Mouse (Mus musculus): ENCODE measurements around the gene Gtpbp3. TPM values are rescaled to one million over a fixed set of nuclear protein-coding genes. Genes with fewer than 3 reads are reported as not detected.
A peak's percentile ranks its signal among the peaks of the same experiment; 100 is the strongest.

Gtpbp3 gene
- polyA plus RNA-seq, 1 experiment from 2014 or later: 15.4 TPM

GRCm38 (mm10) chr8:71483932-71484331 is 4.0 kb upstream of the Gtpbp3 start:
- Histone ChIP-seq H3K9me3 (replicated peaks) (no peaks in the 10 kb centered on the region), H3K4me1 (peaks cover 54% of the 10 kb centered on the region), H3K27ac (replicated peaks) (no peak overlapping the region), H3K4me2 (0 out of 2 replicates have a peak overlapping the region, but pooled peaks have one; percentile 86), H3K36me3 (peaks cover 34% of the 10 kb centered on the region), H3K27me3 (replicated peaks) (no peaks in the 10 kb centered on the region), H3K4me3 (replicated peaks) (no peak overlapping the region), H3K9ac (replicated peaks) (no peak overlapping the region)
- no peak for ATAC-seq (ENCODE audit: low FRiP score)
- 46% methylated on average over 8 of the region's 8 CpGs for WGBS

- peak overlapping the region; percentile 99 for H3K9ac ChIP-seq (replicated peaks)
- peaks cover 27% of the 10 kb centered on the region for H3K36me3 ChIP-seq
- no peak for ATAC-seq (ENCODE audit: low FRiP score)
- no peaks in the 10 kb centered on the region for H3K9me3 ChIP-seq (replicated peaks)
- H3K27ac ChIP-seq (replicated peaks): no peak overlapping the region
- H3K27me3 ChIP-seq (replicated peaks): no peaks in the 10 kb centered on the region
- 95% methylated on average over 19 of the region's 19 CpGs for WGBS
- peaks cover 62% of the 10 kb centered on the region for H3K4me1 ChIP-seq
- peak overlapping the region; percentile 84 for H3K4me3 ChIP-seq (replicated peaks)
- H3K4me2 ChIP-seq: peak overlapping the region; percentile 86
Measured at GRCm38 (mm10) chr8:71484736-71485135, 3.2 kb upstream of the Gtpbp3 start.

GRCm38 (mm10) chr8:71485142-71486135 is 2.5 kb upstream of the Gtpbp3 start, which contains the start of gene Ano8:
TSS of gene Ano8 (minus strand) at chr8:71485963.
- WGBS: 6% methylated on average over 51 of the region's 58 CpGs
- H3K4me1 ChIP-seq: peaks cover 69% of the 10 kb centered on the region
- peak; percentile 82 for ATAC-seq (ENCODE audit: low FRiP score)

DNA sequence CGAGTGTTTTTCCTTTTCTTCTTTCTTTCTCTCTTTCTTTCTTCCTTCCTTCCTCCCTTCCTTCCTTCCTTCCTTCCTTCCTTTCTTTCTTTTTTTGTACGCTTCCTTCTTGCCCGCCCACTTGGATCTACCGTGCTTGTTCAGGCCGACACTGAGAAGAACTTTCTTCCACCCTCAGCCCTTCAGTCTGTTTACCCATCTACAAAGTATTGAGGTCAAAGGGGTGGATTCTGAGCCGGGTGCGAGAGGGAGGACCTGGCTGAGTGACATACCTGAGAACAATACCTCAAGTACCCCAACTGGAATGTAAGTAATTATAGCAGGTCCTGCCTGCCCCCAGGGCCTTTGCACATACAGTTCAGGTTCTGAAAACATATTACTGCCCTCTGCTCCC is 1.8 kb upstream of the Gtpbp3 start:
- Histone ChIP-seq H3K4me3 (replicated peaks) (peak overlapping the region; percentile 84), H3K4me1 (peaks cover 69% of the 10 kb centered on the region), H3K9me3 (replicated peaks) (no peaks in the 10 kb centered on the region), H3K27ac (replicated peaks) (peak overlapping the region; percentile 85), H3K27me3 (replicated peaks) (no peaks in the 10 kb centered on the region), H3K9ac (replicated peaks) (peak overlapping the region; percentile 37; the same call in 1 of the 2 replicates), H3K4me2 (peak overlapping the region; percentile 86), H3K36me3 (peaks cover 26% of the 10 kb centered on the region)
- WGBS: 23% methylated on average over 7 of the region's 7 CpGs
- no peak for ATAC-seq (ENCODE audit: low FRiP score)

More at GRCm38 (mm10) chr8:71485142-71486135, 2.5 kb upstream of the Gtpbp3 start, which contains the start of gene Ano8:
- H3K9me3 ChIP-seq (replicated peaks): no peaks in the 10 kb centered on the region
- H3K4me2 ChIP-seq: peak within 1 kb of the TSS; percentile 86
- H3K9ac ChIP-seq (replicated peaks): peak within 1 kb of the TSS; percentile 99
- H3K4me3 ChIP-seq (replicated peaks): peak within 1 kb of the TSS; percentile 84
- H3K27me3 ChIP-seq (replicated peaks): no peaks in the 10 kb centered on the region
- H3K27ac ChIP-seq (replicated peaks): peak within 1 kb of the TSS; percentile 85
- H3K36me3 ChIP-seq: peaks cover 25% of the 10 kb centered on the region

GRCm38 (mm10) chr8:71488454-71488853 is 551 bp downstream of the Gtpbp3 start:
- peaks cover 37% of the 10 kb centered on the region for H3K36me3 ChIP-seq
- 0% methylated on average over 22 of the region's 22 CpGs for WGBS
- peak overlapping the region; percentile 99 for H3K4me2 ChIP-seq
- H3K9ac ChIP-seq (replicated peaks): peak overlapping the region; percentile 74
- H3K4me1 ChIP-seq: peaks cover 58% of the 10 kb centered on the region
- H3K27ac ChIP-seq (replicated peaks): peak overlapping the region; percentile 83
- ATAC-seq (ENCODE audit: low FRiP score): peak; percentile 90
- no peaks in the 10 kb centered on the region for H3K27me3 ChIP-seq (replicated peaks)
- peak overlapping the region; percentile 57 for H3K4me3 ChIP-seq (replicated peaks)
- no peaks in the 10 kb centered on the region for H3K9me3 ChIP-seq (replicated peaks)

DNA sequence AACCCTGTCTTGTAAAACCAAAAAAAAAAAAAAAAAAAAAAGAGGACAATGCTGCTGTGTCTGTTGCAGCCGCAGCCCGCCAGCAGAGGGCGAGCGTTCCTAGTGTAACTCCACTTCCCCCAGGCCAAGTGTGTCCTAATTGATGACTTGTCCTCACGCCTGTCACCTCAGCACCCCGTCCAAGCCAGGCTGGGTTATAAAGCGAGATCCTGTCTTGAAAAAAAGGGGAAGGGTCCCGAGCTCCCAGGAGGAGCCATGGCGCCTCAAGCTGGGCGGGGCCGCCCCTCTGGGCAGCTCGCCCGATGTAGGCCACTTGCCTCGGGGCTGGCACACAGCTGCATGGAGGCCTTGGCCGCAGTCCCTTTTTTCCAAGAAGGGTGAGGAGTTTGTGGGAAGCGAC is 7.1 kb downstream of the Gtpbp3 start:
- peaks cover 41% of the 10 kb centered on the region for H3K4me1 ChIP-seq
- H3K4me3 ChIP-seq (replicated peaks): no peak overlapping the region
- no peaks in the 10 kb centered on the region for H3K9me3 ChIP-seq (replicated peaks)
- 16% methylated on average over 16 of the region's 16 CpGs for WGBS
- no peak overlapping the region for H3K9ac ChIP-seq (replicated peaks)
- peaks cover 36% of the 10 kb centered on the region for H3K36me3 ChIP-seq
- H3K4me2 ChIP-seq: peak overlapping the region; percentile 41
- H3K27ac ChIP-seq (replicated peaks): no peak overlapping the region
- no peaks in the 10 kb centered on the region for H3K27me3 ChIP-seq (replicated peaks)
- ATAC-seq (ENCODE audit: low FRiP score): peak; percentile 83

DNA sequence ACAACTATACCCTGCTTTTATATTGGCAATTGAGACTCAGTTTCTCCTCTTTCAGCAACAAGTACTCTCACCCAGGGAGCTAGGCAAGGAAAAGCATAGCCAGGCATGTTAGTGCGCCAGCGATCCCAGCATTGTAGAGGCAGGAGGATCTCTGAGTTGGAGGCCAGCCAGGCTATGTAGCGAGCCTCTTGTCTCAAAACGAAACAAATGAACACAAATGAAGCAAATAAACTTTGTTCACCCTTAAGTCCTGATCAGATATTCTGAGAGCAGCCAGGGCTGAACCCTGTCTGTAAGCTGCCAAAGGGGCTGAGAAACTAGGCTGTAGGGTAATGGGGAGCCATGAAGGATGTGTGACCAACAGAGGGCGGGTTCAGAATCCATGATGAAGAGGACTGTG is 7.9 kb downstream of the Gtpbp3 start:
- 89% methylated on average over 5 of the region's 5 CpGs for WGBS
- H3K4me1 ChIP-seq: peaks cover 37% of the 10 kb centered on the region
- no peak overlapping the region for H3K4me3 ChIP-seq (replicated peaks)
- peaks cover 28% of the 10 kb centered on the region for H3K36me3 ChIP-seq
- H3K9ac ChIP-seq (replicated peaks): no peak overlapping the region
- no peaks in the 10 kb centered on the region for H3K27me3 ChIP-seq (replicated peaks)
- no peak for ATAC-seq (ENCODE audit: low FRiP score)
- H3K9me3 ChIP-seq (replicated peaks): no peaks in the 10 kb centered on the region
- H3K27ac ChIP-seq (replicated peaks): peak overlapping the region; percentile 51; the same call in 1 of the 2 replicates
- H3K4me2 ChIP-seq: no peak overlapping the region

GRCm38 (mm10) chr8:71496481-71496880 is 8.6 kb downstream of the Gtpbp3 start:
- Histone ChIP-seq H3K27me3 (replicated peaks) (no peaks in the 10 kb centered on the region), H3K9me3 (replicated peaks) (no peaks in the 10 kb centered on the region), H3K4me3 (replicated peaks) (no peak overlapping the region), H3K36me3 (peaks cover 22% of the 10 kb centered on the region), H3K4me2 (no peak overlapping the region), H3K4me1 (peaks cover 37% of the 10 kb centered on the region), H3K27ac (replicated peaks) (peak overlapping the region; percentile 10; the same call in 1 of the 2 replicates), H3K9ac (replicated peaks) (no peak overlapping the region)
- 44% methylated on average over 11 of the region's 11 CpGs for WGBS
- ATAC-seq (ENCODE audit: low FRiP score): no peak

DNA sequence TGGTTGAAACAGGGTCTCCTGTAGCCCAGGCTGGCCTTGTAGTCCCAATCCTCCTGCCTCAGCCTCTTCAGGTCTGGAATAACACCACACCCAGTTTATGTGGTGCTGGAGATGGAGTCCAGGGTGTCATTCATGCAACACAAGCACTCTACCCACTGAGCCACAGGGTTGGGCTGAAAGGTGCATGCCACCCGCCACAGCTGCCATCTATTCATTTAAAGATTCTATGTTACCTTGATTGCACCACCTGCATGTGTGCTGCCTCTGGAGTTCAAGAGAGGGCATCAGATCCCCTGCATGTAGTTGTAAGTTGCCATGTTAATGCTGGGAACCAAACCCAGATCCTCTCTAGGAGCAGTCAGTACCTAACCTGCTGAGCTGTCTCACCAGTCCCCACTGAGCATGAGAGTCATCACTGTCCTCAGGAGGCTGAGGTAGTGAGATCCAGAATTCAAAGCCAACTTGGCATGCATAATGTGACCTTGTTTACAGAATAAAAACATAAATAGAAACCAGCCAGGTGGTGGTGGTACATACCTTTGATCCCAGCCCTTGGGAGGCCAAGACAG is 9.3 kb downstream of the Gtpbp3 start:
- WGBS: 78% methylated on average over 1 of the region's 1 CpGs
- no peak overlapping the region for H3K27ac ChIP-seq (replicated peaks)

DNA sequence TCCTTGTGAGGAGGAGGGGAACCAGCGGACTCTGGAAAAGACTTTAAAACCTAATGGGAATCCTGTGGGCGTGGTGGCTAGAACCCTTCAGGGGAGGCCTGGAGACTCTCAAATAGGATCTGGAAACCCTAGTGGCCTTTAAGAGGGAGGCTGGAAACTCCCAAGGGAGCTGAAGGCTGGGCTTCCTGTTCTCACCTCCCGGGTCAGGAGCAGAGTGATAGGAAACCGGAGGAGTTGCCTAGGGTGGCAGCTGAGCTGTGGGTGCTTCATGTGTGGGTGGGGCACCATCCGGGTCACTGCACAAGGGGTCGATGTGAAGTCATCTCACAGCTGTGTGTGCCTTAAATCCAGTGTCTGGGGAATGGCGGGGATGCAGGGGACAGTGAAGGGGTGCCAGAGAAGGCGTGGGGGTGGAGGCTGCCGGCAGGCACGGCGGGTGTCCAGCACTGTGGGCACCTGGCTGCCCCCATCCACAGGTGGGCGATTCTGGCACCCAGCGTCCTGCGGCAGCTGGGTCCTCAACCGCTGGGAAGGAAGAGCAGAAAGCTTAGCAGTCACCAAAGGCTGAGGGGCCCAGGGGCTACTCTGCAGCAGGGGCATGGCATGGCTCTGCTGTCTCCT is 10.1 kb downstream of the Gtpbp3 start:
- 25% methylated on average over 15 of the region's 15 CpGs for whole genome bisulfite sequencing

More for the DNA sequence above, 9.3 kb downstream of the Gtpbp3 start:
- H3K4me3 ChIP-seq (replicated peaks): no peak overlapping the region
- peaks cover 37% of the 10 kb centered on the region for H3K4me1 ChIP-seq
- H3K9ac ChIP-seq (replicated peaks): no peak overlapping the region
- no peak for ATAC-seq (ENCODE audit: low FRiP score)
- no peaks in the 10 kb centered on the region for H3K9me3 ChIP-seq (replicated peaks)
- H3K4me2 ChIP-seq: no peak overlapping the region
- no peaks in the 10 kb centered on the region for H3K27me3 ChIP-seq (replicated peaks)
- peaks cover 17% of the 10 kb centered on the region for H3K36me3 ChIP-seq

More for the DNA sequence above, 10.1 kb downstream of the Gtpbp3 start:
- no peaks in the 10 kb centered on the region for H3K9me3 ChIP-seq (replicated peaks)
- no peak overlapping the region for H3K27ac ChIP-seq (replicated peaks)
- no peak overlapping the region for H3K4me2 ChIP-seq
- no peaks in the 10 kb centered on the region for H3K27me3 ChIP-seq (replicated peaks)
- peaks cover 9% of the 10 kb centered on the region for H3K36me3 ChIP-seq
- H3K4me1 ChIP-seq: peaks cover 37% of the 10 kb centered on the region
- ATAC-seq (ENCODE audit: low FRiP score): no peak
- no peak overlapping the region for H3K4me3 ChIP-seq (replicated peaks)
- H3K9ac ChIP-seq (replicated peaks): no peak overlapping the region
